Mouse (Mus musculus): ENCODE data around the gene C1ql4. TPM values are rescaled to one million over a fixed set of nuclear protein-coding genes. Genes with fewer than 3 reads are reported as not detected.
"Not testable (repeated sequence)": the region's sequence is repeated elsewhere in the genome, so short reads cannot be mapped to it uniquely, and the experiment has no call there.

The C1ql4 gene
- polyA plus RNA-seq, 1 experiment = 0.10 TPM

- Histone ChIP-seq H3K4me2 (ENCODE audit: low read depth) (no peak overlapping the region), H3ac (ENCODE audit: control insufficient read depth, insufficient read length) (no peak overlapping the region), H3K79me2 (ENCODE audit: control insufficient read depth, insufficient read depth) (peaks cover 13% of the 10 kb centered on the region), H3K27me3 (ENCODE audit: control insufficient read depth, insufficient read depth, insufficient read length) (no peaks in the 10 kb centered on the region), H3K36me3 (ENCODE audit: control insufficient read depth, insufficient read depth) (peaks cover 22% of the 10 kb centered on the region), H3K4me3 (no peak overlapping the region)
- no peak for TF ChIP-seq E2F4 (IDR thresholded peaks at IDR 0.05; ENCODE audit: insufficient read depth)
- TF ChIP-seq MYOG (IDR thresholded peaks at IDR 0.05; ENCODE audit: control insufficient read depth in 1 of 3, insufficient read depth in 1 of 3, insufficient read length in 2 of 3, low read depth in 2 of 3) = no peak
- no peak for TF ChIP-seq TCF3 (IDR thresholded peaks at IDR 0.05; ENCODE audit: insufficient read length, low read depth)
- no peak for TF ChIP-seq POLR2AphosphoS2 (IDR thresholded peaks at IDR 0.05; ENCODE audit: insufficient read length, low read depth)
- TF ChIP-seq CEBPB (IDR thresholded peaks at IDR 0.05; ENCODE audit: insufficient read depth, poor library complexity, severe bottlenecking) = no peak
- TF ChIP-seq MAX (IDR thresholded peaks at IDR 0.05; ENCODE audit: low read depth) = no peak
- TF ChIP-seq SRF (IDR thresholded peaks at IDR 0.05; ENCODE audit: control insufficient read depth, insufficient read length, low read depth) = no peak
- no peak for TF ChIP-seq REST (IDR thresholded peaks at IDR 0.05; ENCODE audit: insufficient read depth, insufficient read length)
- no peak for TF ChIP-seq USF1 (IDR thresholded peaks at IDR 0.05; ENCODE audit: low read depth)
- TF ChIP-seq POLR2A (IDR thresholded peaks at IDR 0.05; ENCODE audit: insufficient read length, low read depth) = no peak
These were observed 7.8 kb downstream of the C1ql4 start for GRCm38 (mm10) chr15:99079804-99080203.

- peaks cover 13% of the 10 kb centered on the region for H3K79me2 ChIP-seq (ENCODE audit: control insufficient read depth, insufficient read depth)
- no peak overlapping the region for H3ac ChIP-seq (ENCODE audit: control insufficient read depth, insufficient read length)
- no peak for TF ChIP-seq MYOD1 (IDR thresholded peaks at IDR 0.05; ENCODE audit: control insufficient read depth in 1 of 3, insufficient read length in 2 of 3, low read depth in 2 of 3)
- TF ChIP-seq MAX (IDR thresholded peaks at IDR 0.05; ENCODE audit: low read depth) = no peak
- no peak for TF ChIP-seq TCF12 (IDR thresholded peaks at IDR 0.05; ENCODE audit: insufficient read depth, poor library complexity, severe bottlenecking)
- no peak for TF ChIP-seq SRF (IDR thresholded peaks at IDR 0.05; ENCODE audit: control insufficient read depth, insufficient read length, low read depth)
- no peak for TF ChIP-seq TCF3 (IDR thresholded peaks at IDR 0.05; ENCODE audit: insufficient read length, low read depth)
- no peak for TF ChIP-seq MYOG (IDR thresholded peaks at IDR 0.05; ENCODE audit: control insufficient read depth in 1 of 3, insufficient read depth in 1 of 3, insufficient read length in 2 of 3, low read depth in 2 of 3)
- TF ChIP-seq USF1 (IDR thresholded peaks at IDR 0.05; ENCODE audit: low read depth) = no peak
- peak; percentile 19 for TF ChIP-seq POLR2AphosphoS2 (IDR thresholded peaks at IDR 0.05; ENCODE audit: insufficient read length, low read depth)
- TF ChIP-seq E2F4 (IDR thresholded peaks at IDR 0.05; ENCODE audit: insufficient read depth) = no peak
- no peak for TF ChIP-seq CEBPB (IDR thresholded peaks at IDR 0.05; ENCODE audit: insufficient read depth, poor library complexity, severe bottlenecking)
- peak; percentile 42 for TF ChIP-seq POLR2A (IDR thresholded peaks at IDR 0.05; ENCODE audit: insufficient read length, low read depth)
- no peak for TF ChIP-seq REST (IDR thresholded peaks at IDR 0.05; ENCODE audit: insufficient read depth, insufficient read length)
- no peaks in the 10 kb centered on the region for H3K27me3 ChIP-seq (ENCODE audit: control insufficient read depth, insufficient read depth, insufficient read length)
- H3K4me2 ChIP-seq (ENCODE audit: low read depth) = no peak overlapping the region
- no peak overlapping the region for H3K4me3 ChIP-seq
- H3K36me3 ChIP-seq (ENCODE audit: control insufficient read depth, insufficient read depth) = peaks cover 22% of the 10 kb centered on the region
These were observed 9.3 kb downstream of the C1ql4 start for GRCm38 (mm10) chr15:99078181-99078910.

GRCm38 (mm10) chr15:99076011-99076410 is 11.6 kb downstream of the C1ql4 start:
- Histone ChIP-seq H3K4me3 (peak overlapping the region; percentile 72), H3K36me3 (ENCODE audit: control insufficient read depth, insufficient read depth) (peaks cover 12% of the 10 kb centered on the region), H3K4me2 (ENCODE audit: low read depth) (peak overlapping the region; percentile 92), H3K79me2 (ENCODE audit: control insufficient read depth, insufficient read depth) (peaks cover 13% of the 10 kb centered on the region)
- H3K27me3 ChIP-seq (ENCODE audit: control insufficient read depth, insufficient read depth, insufficient read length); H3ac ChIP-seq (ENCODE audit: control insufficient read depth, insufficient read length): not testable (repeated sequence)

GRCm38 (mm10) chr15:99074600-99075333 is 12.8 kb downstream of the C1ql4 start:
- H3K27me3 ChIP-seq (ENCODE audit: control insufficient read depth, insufficient read depth, insufficient read length) = no peaks in the 10 kb centered on the region
- peak overlapping the region; percentile 72 for H3K4me3 ChIP-seq
- peak overlapping the region; percentile 95 for H3K4me2 ChIP-seq (ENCODE audit: low read depth)
- peaks cover 7% of the 10 kb centered on the region for H3K36me3 ChIP-seq (ENCODE audit: control insufficient read depth, insufficient read depth)
- H3ac ChIP-seq (ENCODE audit: control insufficient read depth, insufficient read length) = peak overlapping the region; percentile 16
- peaks cover 13% of the 10 kb centered on the region for H3K79me2 ChIP-seq (ENCODE audit: control insufficient read depth, insufficient read depth)
- peak; percentile 99 for TF ChIP-seq E2F4 (IDR thresholded peaks at IDR 0.05; ENCODE audit: insufficient read depth)
- TF ChIP-seq POLR2AphosphoS2 (IDR thresholded peaks at IDR 0.05; ENCODE audit: insufficient read length, low read depth) = peak; percentile 94
- TF ChIP-seq MYOG (IDR thresholded peaks at IDR 0.05; ENCODE audit: control insufficient read depth in 1 of 3, insufficient read depth in 1 of 3, insufficient read length in 2 of 3, low read depth in 2 of 3) = no peak
- no peak for TF ChIP-seq USF1 (IDR thresholded peaks at IDR 0.05; ENCODE audit: low read depth)
- no peak for TF ChIP-seq TCF12 (IDR thresholded peaks at IDR 0.05; ENCODE audit: insufficient read depth, poor library complexity, severe bottlenecking)
- peak in 1 of 3 experiments; percentile 1 for TF ChIP-seq MYOD1 (IDR thresholded peaks at IDR 0.05; ENCODE audit: control insufficient read depth in 1 of 3, insufficient read length in 2 of 3, low read depth in 2 of 3)
- TF ChIP-seq POLR2A (IDR thresholded peaks at IDR 0.05; ENCODE audit: insufficient read length, low read depth) = peak; percentile 91
- TF ChIP-seq MAX (IDR thresholded peaks at IDR 0.05; ENCODE audit: low read depth) = peak; percentile 26
- TF ChIP-seq CEBPB (IDR thresholded peaks at IDR 0.05; ENCODE audit: insufficient read depth, poor library complexity, severe bottlenecking) = no peak
- TF ChIP-seq SRF (IDR thresholded peaks at IDR 0.05; ENCODE audit: control insufficient read depth, insufficient read length, low read depth) = no peak
- no peak for TF ChIP-seq TCF3 (IDR thresholded peaks at IDR 0.05; ENCODE audit: insufficient read length, low read depth)
- no peak for TF ChIP-seq REST (IDR thresholded peaks at IDR 0.05; ENCODE audit: insufficient read depth, insufficient read length)

All from myocyte (in vitro differentiated cells).